Mouse (Mus musculus): ENCODE data around the gene Gm49450. TPM values are rescaled to one million over a fixed set of nuclear protein-coding genes. Genes with fewer than 3 reads are reported as not detected.

Gene Gm49450
- total RNA-seq, 2 experiments from 2014 or later = not detected

DNA sequence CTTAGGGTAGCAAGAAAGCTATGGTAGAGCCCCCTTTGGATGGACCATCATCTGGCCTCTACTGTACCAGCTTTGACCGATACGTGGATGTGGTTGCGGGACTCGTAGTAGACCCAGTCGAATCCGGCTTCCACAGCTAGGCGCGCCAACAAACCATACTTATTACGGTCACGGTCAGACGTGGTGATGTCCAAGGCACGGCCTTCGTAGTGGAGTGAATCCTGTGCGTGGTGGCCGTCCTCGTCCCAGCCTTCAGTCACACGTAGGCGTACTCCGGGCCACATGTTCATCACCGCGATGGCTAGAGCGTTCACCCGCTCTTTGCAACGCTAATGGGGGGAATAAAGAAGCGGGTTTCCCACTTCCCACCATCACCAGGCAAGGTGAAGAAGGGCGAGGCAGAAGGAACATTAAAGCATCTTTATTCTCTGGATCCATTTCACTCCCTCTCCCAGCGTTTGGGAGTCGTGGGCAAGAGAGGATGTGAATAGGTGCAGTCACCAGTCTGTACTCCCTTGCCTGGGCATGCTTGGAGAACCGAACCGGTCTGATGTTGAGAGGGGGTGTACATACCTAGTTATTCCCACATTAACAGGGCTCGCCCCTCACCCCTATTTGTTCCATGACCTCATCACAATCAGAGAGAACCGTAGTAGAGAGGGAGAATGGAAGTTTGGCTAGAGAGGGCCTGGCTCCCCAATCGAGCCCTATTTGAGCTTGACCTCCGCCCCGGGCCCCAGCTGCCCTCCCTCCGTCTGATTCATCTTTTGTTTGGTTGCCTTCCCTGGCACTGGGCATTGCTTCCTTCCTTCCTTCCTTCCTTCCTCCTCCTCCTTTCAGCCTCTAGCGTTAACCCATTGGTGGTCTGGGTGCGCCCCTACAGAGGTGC is 58.4 kb downstream of the Gm49450 start:
- intact Hi-C loops (cut with DNase I) = no loop called here
- DNase-seq = no peak

DNA sequence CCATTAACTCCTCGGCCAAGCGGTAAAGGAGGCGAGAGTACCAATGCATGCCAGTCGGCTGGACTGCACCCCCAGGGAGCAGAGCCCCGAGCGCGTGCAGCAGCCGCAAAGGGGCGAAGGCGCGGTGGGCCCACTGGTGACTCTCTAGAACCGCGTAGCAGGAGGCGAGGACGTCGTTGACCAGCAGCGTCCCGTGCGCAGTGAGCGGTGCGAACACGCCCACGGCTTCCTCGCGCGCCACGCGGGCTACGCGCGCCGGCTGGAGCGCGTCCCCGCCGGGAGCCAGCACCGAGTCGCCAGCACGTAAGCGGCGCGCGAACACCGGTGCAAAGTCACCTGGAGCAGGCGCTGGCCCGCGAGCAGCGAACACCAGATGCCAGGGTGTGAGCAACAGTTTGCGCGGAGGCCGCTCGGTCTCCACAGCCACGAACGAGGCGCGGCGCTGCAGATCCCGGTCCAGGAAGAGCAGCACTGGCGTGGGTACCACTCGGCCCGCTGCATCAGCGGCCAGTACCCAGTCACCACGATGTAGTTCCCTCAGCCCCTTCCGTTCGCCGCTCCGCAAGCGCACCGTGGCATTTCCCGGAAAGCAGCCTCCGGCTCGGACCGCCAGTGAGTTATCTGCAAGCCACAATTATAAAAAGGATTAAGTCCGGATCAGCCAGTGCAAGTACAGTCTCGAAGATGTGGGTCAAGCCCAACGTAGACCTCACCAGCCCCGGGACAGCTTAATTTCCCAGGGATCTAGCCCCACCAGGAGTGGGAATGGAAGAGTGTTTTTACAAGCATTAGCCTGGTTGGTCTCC is 59.2 kb downstream of the Gm49450 start, which contains the start of gene Rhebl1:
Rhebl1 (minus strand) TSS at position 601 of the 806 bp plus-strand sequence.
- DNase-seq = no peak
- intact Hi-C loops (cut with DNase I) = no loop called here

DNA sequence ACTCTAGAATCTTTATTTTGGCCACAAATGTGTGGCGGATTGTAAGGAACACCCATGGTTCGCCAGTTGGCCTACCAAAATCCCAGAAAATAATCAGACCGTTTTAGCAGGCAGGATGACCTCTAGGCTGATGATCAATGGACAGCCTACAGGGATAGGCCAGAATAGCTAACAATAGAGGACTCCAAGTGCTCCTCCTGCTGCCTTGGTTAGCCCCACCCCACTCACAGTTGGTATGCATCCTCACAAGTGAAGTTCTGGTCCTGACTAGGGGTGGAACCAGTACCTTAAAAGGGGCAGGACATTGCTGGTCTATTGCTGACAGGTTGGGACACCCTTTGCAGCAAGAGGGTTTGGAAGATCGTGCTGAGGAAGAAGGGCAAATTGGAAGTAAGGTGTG is 60.3 kb downstream of the Gm49450 start:
- no peak for DNase-seq
- intact Hi-C loops (cut with DNase I) = no loop called here

DNA sequence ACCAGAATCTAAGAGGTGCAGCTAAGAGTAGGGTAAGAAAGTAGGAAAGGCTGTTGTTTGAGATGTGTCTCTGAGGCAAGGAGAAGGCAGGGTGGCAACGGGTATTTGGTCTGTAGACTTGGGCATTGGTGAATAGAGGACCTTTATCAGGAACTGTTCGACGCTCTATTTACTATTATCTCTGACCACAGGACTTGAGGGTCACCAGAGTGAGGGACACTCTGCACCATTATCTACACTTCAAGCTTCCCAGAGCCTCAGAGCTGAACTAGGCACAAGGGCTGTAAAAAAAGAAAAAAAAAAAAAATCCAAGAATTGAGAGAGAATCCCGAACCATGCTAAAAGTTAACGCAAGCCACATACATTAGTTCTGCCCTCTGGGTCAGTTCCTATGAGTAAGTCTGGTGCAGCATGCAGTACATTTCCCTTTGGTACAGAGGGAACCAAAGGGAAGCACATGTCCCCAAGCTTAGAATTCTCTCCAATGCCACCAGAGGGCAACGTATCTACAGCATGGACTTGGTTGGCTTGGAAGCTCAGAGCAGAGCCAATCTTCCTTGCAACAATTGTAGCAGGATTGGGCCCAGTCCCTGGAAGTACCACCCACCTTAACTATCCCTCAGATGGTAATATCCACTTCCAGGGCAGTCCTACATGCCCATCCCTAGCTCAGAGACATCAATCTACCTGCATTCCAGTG is 61.3 kb downstream of the Gm49450 start:
- DNase-seq = peak; percentile 61
- intact Hi-C loops (cut with DNase I) = no loop called here

DNA sequence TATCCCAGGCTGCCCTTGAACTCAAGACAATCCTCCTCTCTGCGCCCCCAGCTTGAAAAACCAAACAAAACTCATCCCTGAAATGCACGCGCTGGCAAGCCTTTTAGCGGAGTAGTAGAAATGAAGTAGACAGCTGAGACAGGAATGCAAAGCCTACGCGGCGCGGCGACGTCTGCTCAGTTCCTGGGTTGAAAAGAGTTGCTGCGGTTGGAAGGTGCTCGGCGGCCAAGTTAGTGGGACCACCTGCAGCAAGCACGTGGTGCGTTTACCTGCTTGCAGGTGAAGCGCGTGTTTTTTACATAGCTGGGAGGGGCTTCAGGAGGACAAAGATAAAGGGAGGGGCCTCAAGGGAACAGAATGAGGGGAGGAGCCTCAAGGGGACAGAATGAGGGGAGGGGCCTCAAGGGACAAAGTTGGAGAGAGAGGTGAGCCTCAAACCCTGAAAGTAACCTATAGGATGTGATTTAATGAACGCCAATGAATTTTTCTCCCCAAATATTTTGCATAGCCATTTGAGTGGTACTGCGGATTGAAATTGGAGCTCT is 62.1 kb downstream of the Gm49450 start:
- intact Hi-C loops (cut with DNase I) = no loop called here
- no peak for DNase-seq

DNA sequence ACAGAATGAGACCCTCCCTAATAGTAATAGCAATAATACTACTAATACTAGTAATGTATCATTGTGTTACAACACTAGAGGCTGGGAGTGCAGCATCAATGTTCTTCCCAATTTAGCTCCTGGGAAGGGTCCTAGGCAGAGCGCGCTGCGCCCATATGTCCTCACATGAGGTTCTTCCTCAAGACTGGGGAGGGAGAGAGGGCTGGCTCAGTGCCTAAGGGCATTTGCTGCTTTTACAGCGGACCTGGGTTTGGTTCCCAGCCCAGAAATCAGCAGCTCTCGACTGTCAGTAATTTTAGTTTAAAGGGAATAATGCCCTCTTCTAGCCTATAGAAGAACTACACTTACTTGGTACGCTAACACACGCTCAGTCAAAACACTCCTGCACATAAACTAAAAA is 65.8 kb downstream of the Gm49450 start:
- intact Hi-C loops (cut with DNase I) = no loop called here
- no peak for DNase-seq

DNA sequence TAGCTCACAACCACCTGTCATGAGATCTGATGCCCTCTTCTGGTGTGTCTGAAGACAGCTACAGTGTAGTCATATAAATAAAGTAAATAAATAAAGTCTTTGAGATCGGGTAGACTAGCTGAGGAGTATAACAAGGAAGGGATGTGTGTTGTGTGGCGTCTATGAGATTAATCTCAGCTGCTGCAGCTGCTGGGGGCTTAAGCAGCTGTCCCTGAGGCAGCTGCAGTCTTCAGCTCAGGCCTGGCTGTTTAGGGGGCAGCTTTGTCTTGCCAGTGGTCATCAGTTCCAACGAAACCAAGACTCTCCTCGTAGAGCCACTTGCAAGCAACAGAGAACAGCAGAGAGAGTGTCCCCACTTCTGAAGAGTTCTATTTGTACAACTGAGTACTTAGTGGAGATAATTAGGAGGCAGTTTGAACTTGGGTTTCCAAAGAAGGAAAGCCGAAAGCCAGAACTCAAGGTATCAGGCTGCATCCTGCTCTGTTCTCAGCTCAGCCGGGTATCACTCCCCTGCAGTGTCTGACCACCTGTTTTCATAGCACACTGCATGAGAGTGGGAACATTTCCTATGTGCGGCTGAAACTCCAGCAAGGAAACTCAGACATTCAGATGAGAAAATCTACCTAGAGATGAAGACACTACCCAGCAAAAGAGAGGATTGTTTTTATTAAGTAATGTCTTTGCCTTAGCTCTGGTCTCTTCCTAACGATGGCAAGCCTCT is 66.5 kb downstream of the Gm49450 start:
- intact Hi-C loops (cut with DNase I) = no loop called here
- DNase-seq = no peak

DNA sequence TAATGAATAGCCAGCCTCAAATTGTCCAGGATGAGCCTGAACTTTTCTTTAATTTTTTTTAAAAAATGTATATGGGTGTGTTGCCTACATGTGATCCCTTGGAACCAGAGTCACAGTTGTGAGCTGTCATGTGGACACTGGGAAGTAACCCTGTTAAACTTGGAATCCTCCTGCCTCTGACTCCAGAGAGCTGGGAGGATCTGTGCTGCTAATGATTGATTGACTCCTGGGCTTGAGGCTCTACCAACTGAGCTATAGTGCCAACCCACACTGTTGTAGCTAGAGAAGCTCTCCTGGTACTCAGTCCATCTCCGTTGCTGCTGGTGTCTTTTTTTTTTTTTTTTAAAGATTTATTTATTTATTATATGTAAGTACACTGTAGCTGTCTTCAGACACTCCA is 69.2 kb downstream of the Gm49450 start:
- no peak for DNase-seq
- intact Hi-C loops (cut with DNase I) = loop anchor here (5.0 kb wide), 1 partner anchor 33 kb away; the partner anchor contains the start of gene Lmbr1l

DNA sequence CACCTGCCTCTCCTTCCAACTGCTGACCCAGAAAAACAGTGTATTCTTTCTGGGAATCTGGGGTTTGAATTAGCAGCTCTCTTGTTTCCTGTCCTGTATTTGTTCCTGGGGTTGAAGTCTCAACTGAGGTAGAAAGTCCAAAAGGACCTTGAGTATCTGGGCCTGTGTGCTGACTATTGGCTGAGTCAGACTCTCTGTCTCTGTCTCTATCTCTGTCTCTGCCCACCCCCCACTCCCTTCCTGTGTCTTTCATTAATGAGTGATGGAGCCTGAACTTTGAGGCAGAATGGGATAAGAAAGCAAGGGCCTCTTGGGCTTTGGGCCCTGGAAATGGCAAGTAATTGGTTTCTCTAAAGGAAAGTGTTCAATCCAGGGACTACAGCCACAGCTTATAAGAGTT is 69.7 kb downstream of the Gm49450 start:
- no peak for DNase-seq
- intact Hi-C loops (cut with DNase I) = loop anchor here (5.0 kb wide), 1 partner anchor 34 kb away; the partner anchor contains the start of gene Lmbr1l

Other genes with a start within 250 kb of the Gm49450 start
- gene Ccdc65, start 245.3 kb downstream of the Gm49450 start, total RNA-seq (2021) = 10 to 100 TPM in 1 of 2 experiments, 1 to 10 TPM in 1; 9.9 to 10.3 TPM
- gene Fkbp11, start 225.4 kb downstream of the Gm49450 start, total RNA-seq (2021) = 1 to 10 TPM; 2.7 to 3.5 TPM
- 100 to 1,000 TPM; 318 to 348 TPM for gene Arf3, start 190.3 kb downstream of the Gm49450 start, total RNA-seq (2021)
- under 1 TPM; 0.36 to 0.40 TPM for gene Wnt10b, start 175.4 kb downstream of the Gm49450 start, total RNA-seq (2021)
- not detected for gene Wnt1, start 163.7 kb downstream of the Gm49450 start, total RNA-seq (2021)
- 100 to 1,000 TPM; 113 to 118 TPM for gene Ddn, start 144.1 kb downstream of the Gm49450 start, total RNA-seq (2021)
- 10 to 100 TPM; 35.0 to 38.1 TPM for gene Prkag1, start 122.0 kb downstream of the Gm49450 start, total RNA-seq (2021)
- gene Kmt2d, start 82.3 kb downstream of the Gm49450 start, total RNA-seq (2021) = 10 to 100 TPM; 74.2 to 74.4 TPM
- 10 to 100 TPM; 18.3 to 18.4 TPM for gene Rhebl1, start 59.0 kb downstream of the Gm49450 start, total RNA-seq (2021)
- gene Dhh, start 55.0 kb downstream of the Gm49450 start, total RNA-seq (2021) = under 1 TPM; 0.28 to 0.36 TPM
- 10 to 100 TPM; 31.4 to 42.2 TPM for gene Lmbr1l, start 35.3 kb downstream of the Gm49450 start, total RNA-seq (2021)
- gene Tuba1b, start 19.0 kb downstream of the Gm49450 start, total RNA-seq (2021) = 1,000 to 10,000 TPM; 1,107 to 1,135 TPM
- gene Tuba1a, start 152 bp upstream of the Gm49450 start, total RNA-seq (2021) = 1,000 to 10,000 TPM; 8,276 to 8,744 TPM
- 100 to 1,000 TPM; 548 to 589 TPM for gene Tuba1c, start 76.3 kb upstream of the Gm49450 start, total RNA-seq (2021)
- gene Prph, start 101.6 kb upstream of the Gm49450 start, total RNA-seq (2021) = 1 to 10 TPM; 4.0 to 5.2 TPM
- gene Troap, start 121.0 kb upstream of the Gm49450 start, total RNA-seq (2021) = 1 to 10 TPM; 4.7 to 5.8 TPM
- gene C1ql4, start 134.3 kb upstream of the Gm49450 start, total RNA-seq (2021) = not detected
- gene Dnajc22, start 139.6 kb upstream of the Gm49450 start, total RNA-seq (2021) = under 1 TPM in 1 of 2 experiments, not detected in 1; 0.30 TPM
- 10 to 100 TPM; 39.7 to 46.0 TPM for gene Spats2, start 172.4 kb upstream of the Gm49450 start, total RNA-seq (2021)